Mouse (Mus musculus): Measurements from ENCODE around the gene Nisch.

DNA sequence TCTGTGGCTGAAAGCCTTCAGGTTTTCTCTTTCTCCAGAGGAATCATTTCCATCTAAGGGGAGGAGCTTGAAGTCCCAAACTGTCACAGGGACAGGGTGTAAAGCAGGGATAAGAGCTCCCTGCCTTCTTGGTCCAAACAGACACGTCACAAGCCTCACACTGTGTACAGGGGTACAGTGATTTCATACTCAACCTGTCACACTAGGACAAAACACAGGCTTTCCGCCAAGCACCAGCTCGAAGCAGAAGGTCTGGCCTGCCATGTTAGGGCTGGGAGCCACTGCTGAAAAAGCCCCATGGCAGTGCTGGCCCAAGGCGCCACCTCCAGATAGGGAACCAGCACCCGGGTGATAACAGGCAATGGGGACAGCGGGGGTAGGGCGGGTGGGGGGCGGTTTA is 52.7 kb downstream of the Nisch start:
- TF ChIP-seq CTCF (IDR thresholded peaks at IDR 0.05; ENCODE audit: low read depth, low read length): no peak
- no peak for TF ChIP-seq POLR2A (IDR thresholded peaks at IDR 0.05; ENCODE audit: extremely low read depth, insufficient read depth, low read length)

All from liver, adult 2 months (tissue).